Mouse (Mus musculus) right cerebral cortex, postnatal 25 days (tissue): Measurements from ENCODE around the gene Camk1d.
"Not testable (repeated sequence)": the region's sequence is repeated elsewhere in the genome, so short reads cannot be mapped to it uniquely, and the experiment has no call there.

Experiments
- DNase-seq: peaks from one replicate; pipeline ENCODE4 v3.0.0; 2022

Camk1d gene

GRCm38 (mm10) chr2:5553264-5553663, 161.1 kb downstream of the Camk1d start:
- peak; percentile 23 for DNase-seq

DNA sequence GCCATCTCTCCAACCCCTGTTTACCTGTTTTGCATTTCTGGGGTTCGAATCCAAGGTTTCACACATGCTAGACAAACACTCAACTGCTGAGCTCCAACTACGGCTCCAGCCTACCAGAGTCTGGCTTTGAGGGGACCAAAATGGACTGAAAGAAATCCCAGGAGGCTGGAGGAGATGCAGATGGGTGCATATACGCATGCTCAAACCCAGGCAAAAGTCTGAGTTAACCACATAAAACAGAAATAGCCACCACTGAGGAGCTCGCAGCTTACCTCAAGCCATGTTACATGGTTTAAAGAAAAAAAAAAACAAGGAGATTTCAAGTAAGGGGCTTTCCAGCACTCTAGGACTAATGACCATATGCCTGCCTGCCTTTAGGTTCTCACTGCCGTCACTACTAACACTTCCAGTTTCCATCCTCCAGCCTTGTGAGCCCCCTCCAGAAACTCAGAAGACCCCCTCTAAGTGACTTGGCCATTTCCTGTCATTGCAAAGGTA, 162.5 kb downstream of the Camk1d start:
- DNase-seq: no peak

- DNase-seq: no peak
These were observed 165.0 kb downstream of the Camk1d start for GRCm38 (mm10) chr2:5549334-5549733.

DNA sequence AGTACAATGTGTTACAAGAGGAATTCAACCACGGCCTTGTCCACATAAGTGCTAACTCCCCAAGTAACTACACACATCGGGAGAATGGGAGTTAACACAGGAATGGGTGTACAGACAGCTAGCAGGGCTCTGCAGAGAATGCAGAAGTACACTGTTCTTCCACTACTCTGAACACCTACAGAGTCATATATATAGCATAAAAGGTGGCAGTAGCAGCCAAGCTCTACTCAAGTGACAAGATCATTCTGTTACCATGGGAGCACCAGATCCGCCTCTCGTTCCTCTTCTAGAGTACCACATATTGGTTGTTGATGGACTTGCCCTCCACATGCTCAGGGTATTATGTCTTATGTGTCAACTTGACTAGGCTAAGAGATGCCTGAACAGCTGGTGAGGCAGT, 165.4 kb downstream of the Camk1d start:
- peak; percentile 24 for DNase-seq

GRCm38 (mm10) chr2:5540870-5541269, 173.4 kb downstream of the Camk1d start:
- DNase-seq: no peak

- DNase-seq: not testable (repeated sequence)
These were observed 174.4 kb downstream of the Camk1d start for GRCm38 (mm10) chr2:5539894-5540293.

DNA sequence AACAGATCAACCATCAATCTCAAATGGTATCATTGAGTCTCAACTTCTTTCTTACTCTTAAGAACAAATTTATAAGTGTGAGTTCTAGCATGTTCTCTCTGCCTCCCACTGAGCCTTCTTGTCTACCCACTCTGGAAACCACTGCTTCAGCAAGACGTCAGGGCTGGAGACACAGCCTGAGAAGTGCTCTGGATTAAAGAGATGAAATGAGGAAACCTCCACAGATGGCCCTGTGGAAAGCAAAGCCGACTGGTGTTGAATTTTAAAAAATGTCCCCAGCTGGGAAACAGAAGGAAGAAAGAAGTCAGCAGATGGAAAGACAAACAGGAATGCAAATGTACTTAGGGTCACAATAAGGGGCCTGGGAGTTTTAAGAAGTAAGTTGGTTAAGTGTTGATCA, 180.4 kb downstream of the Camk1d start:
- DNase-seq: no peak

- DNase-seq: no peak
These were observed 184.3 kb downstream of the Camk1d start for GRCm38 (mm10) chr2:5529992-5530391.

GRCm38 (mm10) chr2:5519221-5519669, 195.1 kb downstream of the Camk1d start:
- no peak for DNase-seq

DNA sequence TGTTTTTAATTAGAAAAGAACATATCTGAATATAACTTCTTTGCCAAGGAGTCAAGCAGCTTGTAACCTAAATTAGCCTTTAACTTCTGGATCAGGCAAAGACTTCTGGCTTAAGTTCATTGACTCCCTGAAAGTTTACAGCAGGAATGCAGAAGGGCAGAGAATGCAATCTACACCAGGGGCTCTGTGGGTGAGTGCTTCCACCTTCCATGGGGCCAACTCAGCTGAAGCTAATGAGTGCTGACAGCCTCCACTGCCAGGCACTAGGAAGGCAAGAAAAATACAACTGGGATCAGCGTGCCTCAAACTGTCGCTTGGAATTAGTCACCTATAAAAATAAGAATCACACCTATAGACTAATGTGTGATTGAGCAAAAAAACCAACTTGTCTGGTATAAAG, 199.2 kb downstream of the Camk1d start:
- DNase-seq: no peak

GRCm38 (mm10) chr2:5514095-5514494, 200.2 kb downstream of the Camk1d start:
- DNase-seq: no peak

DNA sequence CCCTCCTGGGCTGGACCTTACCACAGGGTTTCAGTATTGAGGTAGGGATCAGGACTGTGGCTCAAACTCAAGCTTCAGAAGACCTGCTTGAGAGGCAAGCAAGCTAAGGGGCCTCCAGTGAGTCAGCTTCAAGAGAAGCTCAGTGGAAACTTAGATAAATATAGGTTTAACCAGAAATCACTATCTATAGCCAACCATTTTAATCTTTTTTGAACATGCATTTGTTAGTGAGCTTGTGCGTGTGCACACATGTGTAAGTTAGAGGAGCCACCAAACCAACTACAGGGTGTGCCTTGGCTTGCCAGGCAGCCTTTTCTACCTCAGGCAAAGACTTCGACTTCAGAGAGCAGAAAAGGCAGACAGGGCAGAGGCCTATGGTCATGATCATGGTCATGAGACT, 200.7 kb downstream of the Camk1d start:
- no peak for DNase-seq

- no peak for DNase-seq
These were observed 204.3 kb downstream of the Camk1d start for GRCm38 (mm10) chr2:5510042-5510441.

DNA sequence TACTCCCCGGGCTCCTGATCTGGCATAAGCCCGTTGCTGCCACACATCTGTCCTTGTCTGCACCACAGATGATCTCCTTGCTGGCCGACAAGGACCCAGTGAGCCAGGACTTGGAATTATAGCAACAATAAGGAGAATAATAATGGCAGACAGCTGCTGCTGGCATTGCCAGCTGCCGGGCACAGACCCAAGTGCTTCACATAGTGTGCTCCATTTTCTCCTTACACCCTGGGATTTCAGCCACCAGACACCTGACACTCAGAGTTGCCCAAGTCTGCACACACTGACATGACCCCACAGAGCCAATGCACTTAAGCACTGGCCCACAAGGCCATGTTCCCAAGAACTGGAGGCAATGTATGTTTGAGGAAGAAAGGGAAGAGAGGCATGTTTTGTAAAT, 214.7 kb downstream of the Camk1d start:
- no peak for DNase-seq

- no peak for DNase-seq
These were observed 224.4 kb downstream of the Camk1d start for GRCm38 (mm10) chr2:5489916-5490315.

DNA sequence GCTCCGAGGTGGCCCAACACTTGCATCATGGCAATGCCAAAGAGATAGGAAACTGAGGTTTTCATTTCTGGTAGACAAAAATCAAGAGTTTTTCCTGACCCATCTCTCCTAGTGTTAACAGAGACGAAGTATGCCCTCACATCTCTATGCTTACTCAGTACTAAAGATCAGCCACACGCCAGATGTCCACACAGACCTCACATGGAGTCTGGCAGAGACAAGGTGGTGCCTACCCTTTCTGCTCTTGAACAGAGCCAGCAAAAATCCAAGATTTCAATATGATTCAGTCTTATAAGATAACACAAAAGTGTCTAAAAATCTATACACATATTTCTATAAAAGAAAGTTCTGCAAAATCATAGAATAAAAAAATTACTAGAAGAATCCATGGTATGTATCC, 227.0 kb downstream of the Camk1d start:
- DNase-seq: no peak

DNA sequence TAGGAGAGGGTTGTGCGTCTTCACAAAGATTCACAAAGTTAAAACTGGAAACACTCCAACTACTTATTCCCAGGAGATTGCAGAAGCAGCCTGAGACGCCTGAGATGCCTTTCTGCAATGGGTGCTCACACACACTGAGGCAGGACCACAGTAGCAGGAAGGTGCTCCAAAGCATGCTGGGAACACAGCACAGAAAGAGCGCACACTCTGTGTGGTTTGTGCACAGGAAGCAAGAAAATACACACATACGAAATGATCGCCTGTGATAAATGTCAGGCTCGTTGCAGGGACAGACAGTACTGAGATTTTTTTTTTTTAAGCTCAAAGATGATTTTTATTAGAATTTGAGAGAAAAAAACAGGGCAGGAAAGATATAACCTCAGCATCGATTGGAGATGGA, 227.7 kb downstream of the Camk1d start:
- no peak for DNase-seq

- no peak for DNase-seq
These were observed 228.5 kb downstream of the Camk1d start for GRCm38 (mm10) chr2:5485786-5486185.

DNA sequence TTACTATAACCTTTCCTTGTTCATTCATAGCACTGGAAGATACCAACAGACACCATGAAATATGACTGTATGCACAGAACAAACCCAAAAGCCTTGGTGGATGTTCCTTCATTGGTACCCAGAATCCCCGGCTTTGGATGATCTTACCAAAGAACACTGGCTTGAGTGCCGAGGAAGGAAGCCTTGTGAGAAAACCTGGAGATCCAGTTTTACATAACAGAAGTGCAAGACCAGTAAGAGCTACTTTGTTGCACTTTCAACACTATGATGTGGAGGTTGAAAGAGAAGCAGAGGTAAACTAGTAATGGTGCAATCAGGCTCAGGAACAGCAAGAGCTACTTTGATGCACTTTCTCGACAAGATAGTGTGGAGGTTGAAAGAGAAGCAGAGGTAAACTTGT, 234.4 kb downstream of the Camk1d start:
- DNase-seq: no peak

- no peak for DNase-seq
These were observed 235.6 kb downstream of the Camk1d start for GRCm38 (mm10) chr2:5478709-5479108.

DNA sequence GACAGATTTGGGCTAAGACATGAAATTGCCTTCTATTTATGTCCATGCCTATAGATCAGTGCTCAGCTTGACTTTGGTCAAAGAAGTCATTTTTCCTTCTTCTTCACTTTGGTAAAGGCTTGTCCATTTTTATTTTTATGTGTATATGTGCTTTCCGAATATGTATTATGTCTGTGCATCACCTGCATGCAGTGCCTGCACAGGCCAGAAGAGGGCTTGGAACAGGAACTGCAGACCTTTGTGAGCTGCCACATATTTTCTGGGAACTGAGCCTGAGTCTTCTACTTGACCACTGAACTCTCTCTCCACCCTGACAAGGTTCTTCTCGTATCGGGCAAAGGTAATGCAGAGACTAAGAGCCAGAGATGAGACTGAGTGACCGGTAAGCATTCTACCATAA, 236.1 kb downstream of the Camk1d start:
- DNase-seq: no peak

GRCm38 (mm10) chr2:5477525-5477924, 236.8 kb downstream of the Camk1d start:
- no peak for DNase-seq

DNA sequence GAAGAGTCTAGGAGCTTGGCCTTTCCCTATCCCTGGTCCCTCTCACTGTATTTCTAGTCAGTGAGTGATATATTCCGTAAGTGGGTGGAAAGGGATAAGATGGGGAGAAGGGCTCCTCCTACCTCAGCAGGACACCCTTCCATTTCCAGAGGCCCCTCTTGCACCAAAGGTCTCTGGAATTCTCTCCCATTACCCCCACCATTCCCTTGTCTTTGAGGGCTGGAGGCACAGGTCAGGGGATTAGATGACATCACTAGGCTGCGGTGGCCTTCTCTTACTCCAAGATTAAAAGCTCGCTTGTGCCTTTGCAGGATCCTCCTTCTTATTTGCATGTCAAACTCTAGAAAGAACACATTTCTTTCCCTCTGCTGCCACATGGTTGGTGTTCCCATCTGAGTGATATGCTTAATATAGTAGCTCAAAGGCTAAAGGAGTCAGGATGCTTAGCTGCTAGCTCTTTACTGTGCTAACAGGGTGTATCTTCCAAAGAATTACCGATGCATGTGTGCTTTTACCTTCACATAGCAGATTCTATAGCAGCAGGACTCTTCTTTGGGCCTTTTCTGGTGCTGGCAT, 244.9 kb downstream of the Camk1d start:
- DNase-seq: peak; percentile 25

GRCm38 (mm10) chr2:5467537-5467936, 246.8 kb downstream of the Camk1d start:
- DNase-seq: no peak

GRCm38 (mm10) chr2:5458671-5459235, 255.6 kb downstream of the Camk1d start:
- DNase-seq: no peak
